Mouse (Mus musculus) c-Kit-positive CD71-positive TER-119-positive erythroid progenitor cells, embryonic 14.5 days (primary cell): ENCODE results near the gene Tas1r1.
"Not testable (repeated sequence)": the region's sequence is repeated elsewhere in the genome, so short reads cannot be mapped to it uniquely, and the experiment has no call there.

Source experiments
- DNase-seq: peaks from one replicate; pipeline ENCODE4 v3.0.0-alpha.2; 2013; ENCODE audit warnings: low spot score

The Tas1r1 gene

DNA sequence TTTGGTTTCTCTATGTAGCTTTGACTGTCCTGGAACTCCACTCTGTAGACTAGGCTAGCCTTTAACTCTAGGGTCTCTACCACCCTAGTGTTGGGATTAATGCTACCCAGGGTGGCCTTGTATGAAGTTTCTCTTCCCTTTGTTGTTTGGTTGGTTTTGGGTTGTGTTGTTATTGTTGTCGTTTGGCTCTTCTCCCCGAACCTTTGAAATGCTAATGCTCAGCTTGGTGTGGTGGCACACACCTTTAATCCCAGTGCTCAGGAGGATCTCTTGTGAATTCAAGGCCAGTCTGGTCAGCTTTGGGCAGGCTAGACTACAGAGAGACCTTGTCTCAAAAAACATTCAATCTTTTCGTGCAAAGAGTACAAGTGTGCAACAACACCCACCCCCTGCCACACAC is 4.8 kb upstream of the Tas1r1 start:
- no peak for DNase-seq

DNA sequence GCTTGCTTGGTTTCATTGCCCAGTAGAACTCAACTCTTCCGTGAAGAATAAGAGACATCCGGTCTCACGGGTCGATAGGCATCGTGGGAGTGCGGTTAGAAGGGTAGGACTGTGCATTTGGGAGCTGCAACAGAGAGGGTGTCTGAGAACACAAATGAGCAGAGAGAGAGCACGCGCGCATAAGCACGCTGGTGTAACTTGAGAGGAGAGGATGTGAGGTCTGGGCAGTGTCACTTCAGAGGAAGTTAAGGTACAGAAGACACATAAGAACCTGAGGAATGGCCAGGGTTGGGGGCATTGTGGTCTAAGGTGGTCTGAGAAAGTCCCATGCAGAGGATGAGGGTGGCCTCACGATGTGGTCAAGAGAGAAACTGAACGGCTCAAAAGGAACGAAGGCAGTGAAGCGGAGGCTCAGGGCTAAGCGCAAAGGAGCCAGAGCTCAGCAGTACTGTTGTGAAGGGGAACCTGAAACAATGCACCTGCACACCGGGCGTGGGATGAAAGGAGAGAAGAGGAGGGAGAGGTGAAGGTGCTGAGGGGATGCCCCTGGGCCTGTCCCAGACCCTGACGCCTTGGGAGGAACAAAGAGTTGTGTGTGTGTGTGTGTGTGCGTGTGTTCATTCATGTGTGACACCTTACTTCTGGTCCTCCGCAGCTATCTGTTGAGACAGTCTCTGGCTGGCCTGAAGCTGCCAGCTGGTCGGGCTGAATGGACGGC is 3.7 kb upstream of the Tas1r1 start:
- no peak for DNase-seq

DNA sequence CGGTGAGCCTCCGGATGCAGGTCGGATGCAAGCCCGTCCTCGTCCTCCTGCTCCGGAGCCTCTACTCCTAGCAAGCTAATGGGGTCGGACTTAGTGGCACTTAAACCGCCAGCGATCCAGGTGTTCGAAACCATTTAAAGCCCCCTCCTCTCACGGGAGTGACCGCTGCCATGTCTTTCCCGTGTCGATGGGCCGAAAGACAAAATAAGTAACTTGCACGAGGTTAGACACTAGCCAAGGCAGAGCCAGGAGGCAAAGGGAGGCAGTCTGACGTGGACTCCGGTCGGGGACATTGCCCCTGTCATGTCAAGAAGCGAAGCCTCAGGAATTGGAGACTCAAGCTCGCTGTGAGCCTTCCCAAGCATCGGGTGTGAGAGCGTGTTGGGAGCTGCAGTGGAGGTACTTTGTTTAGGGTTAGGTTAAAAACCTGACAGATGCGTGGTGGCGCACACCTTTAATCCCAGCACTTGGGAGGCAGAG is 1.5 kb upstream of the Tas1r1 start:
- no peak for DNase-seq

DNA sequence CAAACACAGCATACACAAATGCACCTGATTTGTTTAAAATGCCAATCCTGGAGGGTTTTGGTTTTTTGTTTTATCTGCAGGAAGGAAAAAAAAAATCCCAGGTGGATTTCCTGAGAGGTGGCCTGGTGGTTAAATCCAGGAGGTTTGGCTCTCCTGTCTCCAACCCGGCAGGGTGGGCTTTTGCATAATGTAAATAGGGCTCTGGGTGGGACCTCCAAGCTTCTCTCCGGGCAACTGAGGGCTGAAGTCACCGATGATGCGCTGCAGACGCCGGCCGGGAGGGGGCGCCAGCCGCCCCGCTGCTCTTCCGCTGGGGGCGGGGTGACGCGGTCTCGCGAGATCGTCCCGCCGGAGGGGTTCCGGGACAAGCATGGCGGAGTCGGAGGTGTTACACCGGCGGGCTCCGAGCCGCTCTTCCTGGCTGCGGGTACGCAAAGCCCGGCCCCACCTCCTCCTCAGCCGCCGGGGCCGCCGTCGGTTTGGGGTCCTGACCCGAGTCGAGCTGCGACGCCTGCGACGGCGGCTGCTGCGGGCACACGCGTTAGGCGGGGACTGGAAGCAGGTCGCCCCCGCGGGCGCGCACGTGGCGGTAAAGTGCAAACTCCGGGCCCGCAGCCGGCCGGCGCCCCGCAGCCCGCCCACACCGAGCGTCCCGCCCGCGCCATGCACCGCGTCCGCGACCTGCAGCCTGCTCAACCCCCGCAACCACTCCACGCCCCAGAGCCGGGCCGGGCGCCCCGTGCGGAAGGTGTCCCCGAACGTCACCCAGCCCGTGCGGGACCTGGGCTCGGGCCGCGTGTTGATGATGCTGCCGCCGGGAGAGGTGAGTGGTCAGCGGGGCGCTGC is 840 bp upstream of the Tas1r1 start, which contains the start of gene Nol9:
Gene Nol9, plus strand, starts transcription at position 337 of the 846 bp plus-strand sequence.
- peak; percentile 84 for DNase-seq

DNA sequence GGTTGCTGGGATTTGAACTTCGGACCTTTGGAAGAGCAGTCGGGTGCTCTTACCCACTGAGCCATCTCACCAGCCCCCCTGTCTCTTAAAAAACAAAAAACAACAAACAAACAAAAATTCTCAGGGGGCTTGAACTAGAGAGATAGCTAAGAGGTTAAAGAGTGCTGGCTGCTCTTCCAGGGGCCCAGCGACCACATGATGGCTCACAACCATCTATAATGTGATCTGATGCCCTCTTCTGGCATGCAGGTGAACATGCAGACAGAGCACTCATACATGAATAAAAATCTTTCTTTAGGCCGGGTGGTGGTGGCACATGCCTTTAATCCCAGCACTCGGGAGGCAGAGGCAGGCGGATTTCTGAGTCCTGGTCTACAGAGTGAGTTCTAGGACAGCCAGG is 1.9 kb downstream of the Tas1r1 start:
- DNase-seq: not testable (repeated sequence)

DNA sequence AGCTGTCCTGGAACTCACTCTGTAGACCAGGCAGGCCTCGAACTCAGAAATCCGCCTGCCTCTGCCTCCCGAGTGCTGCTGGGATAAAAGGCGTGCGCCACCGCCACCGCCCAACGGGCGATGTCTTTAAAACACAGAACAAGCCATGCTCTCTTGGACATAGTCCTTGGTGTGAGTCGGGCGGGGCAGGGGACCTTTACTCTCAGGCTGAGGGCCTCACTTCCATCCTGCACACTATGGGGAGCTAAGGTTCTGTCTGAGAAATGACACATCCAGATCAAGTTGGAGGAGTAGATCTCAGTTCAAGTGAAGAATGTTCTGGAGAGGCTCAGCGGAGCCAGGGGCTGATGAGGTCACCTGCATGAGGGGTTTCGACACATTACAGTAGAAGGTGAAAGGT is 5.4 kb downstream of the Tas1r1 start:
- no peak for DNase-seq

DNA sequence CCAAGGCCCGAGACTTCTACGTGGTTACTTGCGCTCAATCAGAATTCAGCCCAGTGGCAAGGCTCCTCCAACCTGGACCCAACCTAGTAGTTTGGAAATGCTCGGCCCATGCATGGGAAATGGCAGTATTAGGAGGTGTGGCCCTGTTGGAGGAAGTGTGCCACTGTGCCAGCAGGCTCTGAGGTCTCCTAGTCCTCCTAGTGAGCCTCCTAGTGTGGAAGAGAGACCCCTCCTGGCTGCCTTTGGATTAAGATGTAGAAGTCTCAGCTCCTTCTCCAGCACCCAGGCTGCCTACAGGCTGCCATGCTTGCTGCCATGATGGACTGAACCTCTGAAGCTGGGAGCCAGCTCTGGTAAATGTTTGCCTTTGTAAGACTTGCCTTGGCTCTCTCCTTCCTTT is 8.4 kb downstream of the Tas1r1 start:
- DNase-seq: no peak

DNA sequence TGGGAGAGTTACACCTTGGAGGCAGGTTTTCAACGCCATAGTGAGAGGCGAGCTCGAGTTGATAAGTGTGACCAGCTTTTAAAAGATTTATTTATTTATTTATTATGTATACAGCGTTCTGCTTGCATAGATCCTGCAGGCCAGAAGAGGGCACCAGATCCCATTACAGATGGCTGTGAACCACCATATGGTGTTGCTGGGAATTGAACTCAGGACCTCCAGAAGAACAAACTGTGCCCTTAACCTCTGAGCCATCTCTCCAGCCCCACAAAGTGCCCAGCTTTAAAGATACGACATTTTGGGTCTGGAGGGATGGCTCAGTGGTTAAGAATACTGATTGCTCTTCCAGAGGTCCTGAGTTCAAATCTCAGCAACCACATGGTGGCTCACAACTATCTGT is 9.3 kb downstream of the Tas1r1 start:
- DNase-seq: no peak

DNA sequence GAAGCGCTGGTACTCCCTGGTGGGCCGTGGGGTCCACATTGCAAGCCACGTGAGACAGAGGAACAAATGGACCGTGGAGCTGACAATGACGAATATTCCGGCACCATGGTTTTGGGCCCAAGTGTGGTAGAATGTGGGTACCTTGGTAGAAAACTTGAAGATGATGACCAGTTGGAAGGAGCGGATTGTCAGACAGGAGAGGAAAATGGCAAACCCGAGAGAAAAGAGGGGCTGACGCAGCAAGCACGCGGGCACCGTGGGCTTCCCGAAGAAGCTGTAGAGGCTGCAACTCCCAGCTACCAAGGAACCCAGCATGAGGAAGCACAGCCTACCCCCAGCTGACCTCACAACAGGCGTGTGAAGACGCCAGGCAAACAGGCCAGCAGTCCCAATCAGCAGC is 9.9 kb downstream of the Tas1r1 start:
- DNase-seq: no peak

DNA sequence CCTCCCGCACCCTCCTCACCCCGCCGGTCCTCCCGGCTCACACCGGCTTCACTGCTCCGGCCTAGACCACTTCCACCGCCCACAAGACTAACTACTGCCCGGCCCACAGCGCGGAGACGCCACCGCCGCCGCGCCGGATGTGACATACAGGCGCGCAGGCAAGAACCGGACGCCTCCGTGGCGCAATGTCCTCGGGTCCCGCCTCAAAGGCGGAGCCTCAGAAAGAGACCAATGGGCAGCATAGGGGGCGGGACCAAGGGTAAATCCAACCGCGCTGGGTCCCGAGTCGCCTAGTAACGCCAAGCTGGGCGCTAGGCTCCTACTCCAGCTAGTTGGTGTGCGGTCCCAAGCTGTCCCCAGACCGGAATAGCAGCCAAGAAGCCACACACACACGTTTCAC is 10.8 kb downstream of the Tas1r1 start, which contains the start of gene Zbtb48:
Gene Zbtb48, minus strand, starts transcription at position 148 of the 400 bp plus-strand sequence.
- peak; percentile 96 for DNase-seq

DNA sequence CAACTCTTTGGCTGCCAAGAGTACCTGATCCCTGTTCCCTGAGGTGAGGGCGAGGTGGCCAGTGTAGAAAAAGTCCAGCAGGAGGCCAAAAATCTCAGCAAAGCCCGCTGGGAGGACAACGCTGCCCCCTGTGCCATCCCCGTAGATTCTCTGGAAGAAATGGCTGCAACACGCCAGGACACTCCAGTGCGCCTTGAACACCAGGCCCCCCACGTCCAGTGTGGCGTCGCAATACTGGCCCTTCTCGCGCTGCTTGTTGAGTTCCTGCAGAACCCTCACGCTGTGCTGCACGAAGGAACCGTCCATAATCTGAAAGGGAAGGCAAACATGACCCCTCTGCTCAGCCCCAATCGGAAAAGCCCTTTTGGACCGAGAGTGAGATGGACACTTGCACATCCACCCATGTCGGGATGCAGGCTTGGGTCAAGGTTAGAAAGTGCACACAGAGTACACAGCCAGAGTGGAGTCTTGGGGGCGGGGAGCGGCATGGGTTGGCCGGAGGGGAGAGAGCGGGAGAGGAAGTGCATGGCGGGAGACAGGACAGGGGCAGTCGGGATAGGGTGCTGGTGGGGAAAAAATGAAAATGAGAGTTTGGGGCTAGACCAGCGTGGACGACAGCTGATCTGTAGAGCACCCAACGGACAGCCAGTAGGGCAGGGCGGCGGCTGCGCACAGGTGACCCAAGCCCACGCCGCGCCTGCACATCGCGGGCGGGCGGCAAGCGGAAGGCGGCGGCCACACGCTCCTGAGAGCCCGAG is 11.4 kb downstream of the Tas1r1 start:
- no peak for DNase-seq

DNA sequence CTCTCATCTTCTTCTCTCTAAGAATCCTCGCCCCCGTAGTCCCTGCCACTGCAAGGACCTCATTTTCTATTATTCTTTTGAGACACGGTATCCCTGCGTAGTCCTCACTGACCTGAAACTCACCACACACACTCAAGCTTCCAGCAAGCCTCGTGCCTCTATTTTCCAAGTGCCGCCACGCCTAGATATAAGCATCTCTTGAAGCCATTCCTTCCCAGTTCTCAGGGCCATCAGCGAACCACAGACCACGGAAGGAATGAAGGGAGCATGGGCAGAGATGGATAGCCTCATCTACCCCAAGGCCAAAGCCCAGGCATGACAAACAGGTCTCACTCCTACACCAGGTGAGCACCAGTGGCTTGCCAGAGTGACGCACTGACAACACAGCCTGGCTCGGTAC is 13.8 kb downstream of the Tas1r1 start:
- no peak for DNase-seq

DNA sequence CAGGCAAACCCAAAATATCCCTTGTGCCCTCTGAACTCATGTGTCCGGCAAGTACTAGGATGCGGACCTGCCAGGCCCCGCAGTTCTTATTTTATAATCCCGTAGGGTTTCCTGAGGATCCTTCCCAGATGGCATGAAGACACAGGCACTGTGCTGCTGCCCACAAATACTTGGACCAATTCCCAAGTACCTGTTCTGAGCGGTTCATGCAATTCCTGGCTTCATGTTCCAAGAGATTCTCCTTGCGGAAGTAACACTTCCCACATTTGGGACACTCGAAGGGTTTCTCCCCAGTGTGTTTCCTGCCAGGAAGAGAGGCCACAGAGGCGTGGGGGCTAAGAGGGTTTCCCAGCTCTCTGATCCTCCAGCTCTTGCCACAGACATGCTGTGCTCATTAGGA is 15.9 kb downstream of the Tas1r1 start:
- DNase-seq: no peak

DNA sequence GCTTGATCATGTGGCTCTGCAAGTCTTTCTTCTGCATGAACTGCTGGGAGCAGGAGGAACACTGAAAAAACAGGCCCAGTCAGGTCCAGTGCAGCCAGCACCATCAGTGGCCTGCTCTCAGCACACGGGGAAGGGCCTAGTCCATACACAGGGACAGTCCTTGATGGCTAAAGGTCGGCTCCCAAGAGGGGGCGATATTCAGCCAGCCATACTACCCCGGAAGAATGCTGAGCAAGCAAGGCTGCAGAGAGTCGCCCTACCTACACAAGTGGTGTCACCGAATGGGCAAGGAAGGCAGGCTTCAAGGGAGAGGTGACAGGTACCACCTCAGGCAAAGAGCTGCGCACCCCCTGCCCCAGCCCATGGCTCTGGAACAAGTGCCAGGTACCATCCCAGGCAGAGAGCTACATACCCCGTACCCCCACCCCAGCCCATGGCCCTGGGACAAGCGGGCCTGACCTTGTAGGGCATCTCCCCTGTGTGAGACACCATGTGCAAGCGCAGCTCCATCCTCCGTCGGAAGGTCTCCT is 16.7 kb downstream of the Tas1r1 start:
- DNase-seq: no peak

DNA sequence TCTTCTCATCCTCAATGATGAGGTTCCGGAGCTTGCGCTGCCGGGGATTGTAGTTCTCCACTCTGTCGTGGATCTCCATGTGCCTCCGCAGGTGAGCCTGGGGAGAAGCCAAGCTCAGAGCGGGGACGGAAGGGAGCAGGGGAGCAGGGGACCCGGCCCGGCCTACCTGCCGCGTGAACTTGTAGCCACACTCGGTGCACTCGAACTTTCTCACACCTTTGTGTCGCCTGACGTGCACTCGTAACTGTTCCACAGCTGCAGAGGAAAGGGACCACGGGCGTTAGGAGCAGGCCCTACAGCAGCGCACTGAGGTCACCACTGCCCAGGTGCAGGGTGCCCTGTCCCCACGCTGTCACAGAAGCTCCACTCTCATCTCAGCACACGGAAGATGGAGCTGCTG is 18.3 kb downstream of the Tas1r1 start:
- DNase-seq: no peak

DNA sequence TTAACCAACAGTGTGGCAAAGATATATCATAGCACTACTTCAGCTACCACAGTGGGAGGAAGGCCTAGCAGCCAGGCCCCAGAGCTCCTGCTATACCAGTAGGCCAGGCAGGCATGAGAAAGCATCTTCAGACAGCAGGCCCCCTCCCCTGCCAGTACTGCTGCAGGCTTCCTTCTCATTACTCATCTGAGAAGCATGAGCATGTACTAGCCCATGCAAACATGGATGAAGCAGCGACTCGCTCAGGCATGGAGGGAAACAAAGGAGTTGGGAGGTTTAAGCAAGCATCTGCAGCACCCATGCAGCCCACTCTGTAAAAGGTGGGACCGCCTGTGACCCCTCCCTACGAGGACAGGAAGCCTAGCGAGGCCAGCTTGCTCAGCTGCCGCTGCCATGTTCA is 19.3 kb downstream of the Tas1r1 start:
- DNase-seq: no peak

DNA sequence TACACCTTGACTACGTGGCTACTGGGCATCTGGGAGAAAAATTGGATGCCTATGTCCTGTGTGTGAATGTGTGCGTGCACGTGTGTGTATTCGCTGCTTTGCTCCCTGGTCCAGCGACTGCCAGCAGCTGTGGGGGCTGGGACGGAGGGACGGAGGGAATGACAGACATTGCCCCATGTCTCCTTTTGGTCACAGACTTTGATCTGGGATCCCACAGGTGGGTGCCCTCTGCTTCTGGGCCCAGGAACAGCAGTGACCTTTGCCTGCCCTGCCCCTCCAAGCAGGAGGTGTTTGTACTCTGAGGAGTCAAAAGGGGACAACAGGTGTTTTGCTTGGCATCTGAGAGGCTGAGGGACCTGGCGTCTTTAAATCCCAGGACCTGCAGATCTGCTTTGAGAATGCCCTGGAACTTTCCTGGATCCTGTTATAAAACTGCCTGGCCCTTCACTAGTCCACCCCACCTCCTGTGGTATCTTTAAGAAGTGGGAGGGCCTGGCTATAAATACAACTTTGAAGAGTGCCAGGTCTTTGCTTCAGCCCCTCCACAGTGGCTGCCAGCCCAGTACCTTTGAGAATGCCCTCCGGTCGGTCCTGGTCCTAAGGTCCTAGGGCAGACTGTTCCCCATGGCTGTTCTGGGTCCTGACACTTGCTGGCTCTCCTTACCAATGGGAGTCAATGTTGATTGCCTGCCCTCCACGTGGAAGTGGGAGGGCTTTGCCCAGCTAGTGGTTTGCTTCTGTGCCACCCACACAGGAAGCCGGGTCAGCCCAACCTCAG is 25.1 kb downstream of the Tas1r1 start:
- no peak for DNase-seq

DNA sequence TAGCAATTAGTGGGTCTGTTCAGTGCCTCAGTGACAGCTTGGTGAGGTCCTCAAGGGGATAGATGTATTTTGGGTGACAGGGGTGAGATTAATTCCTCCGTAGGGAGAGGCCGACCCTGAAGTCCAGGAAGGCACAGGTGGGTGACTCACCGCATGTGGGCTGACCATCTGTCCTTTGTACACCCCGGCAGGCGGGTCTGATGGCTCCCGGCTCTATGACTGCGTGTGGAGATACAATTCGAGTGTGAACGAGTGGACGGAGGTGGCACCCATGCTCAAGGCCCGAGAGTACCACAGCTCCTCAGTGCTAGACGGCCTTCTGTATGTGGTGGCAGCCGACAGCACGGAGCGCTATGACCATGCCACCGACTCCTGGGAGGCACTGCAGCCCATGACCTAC is 26.3 kb downstream of the Tas1r1 start:
- DNase-seq: no peak

DNA sequence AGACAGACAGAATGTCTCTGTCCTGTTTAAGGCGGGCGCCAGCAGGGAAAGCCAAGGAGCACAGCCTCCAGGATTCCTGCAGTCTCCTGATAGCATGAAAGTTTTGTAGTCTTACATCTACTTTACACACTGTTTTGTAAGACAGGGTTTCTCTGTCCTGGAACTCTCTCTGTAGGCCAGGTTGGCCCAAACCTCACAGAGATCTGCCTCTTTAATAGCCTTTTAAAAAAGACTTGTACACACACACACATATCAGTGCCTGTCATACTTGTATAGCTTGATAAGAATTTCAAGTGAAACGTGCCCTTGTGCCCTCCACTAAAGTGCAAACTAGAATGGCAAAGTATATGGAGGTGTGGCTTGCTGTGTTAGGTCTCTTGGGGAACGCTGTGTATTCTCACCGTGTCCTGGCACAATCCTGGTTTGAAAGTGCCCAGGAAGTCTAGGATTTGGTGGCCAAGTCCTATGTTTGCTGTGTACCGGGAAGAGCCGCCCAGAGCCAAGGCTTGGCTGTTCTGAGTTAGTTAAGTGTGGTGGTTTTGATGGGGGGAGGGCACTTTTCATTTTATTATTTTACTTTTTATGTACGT is 27.1 kb downstream of the Tas1r1 start:
- DNase-seq: peak; percentile 52

DNA sequence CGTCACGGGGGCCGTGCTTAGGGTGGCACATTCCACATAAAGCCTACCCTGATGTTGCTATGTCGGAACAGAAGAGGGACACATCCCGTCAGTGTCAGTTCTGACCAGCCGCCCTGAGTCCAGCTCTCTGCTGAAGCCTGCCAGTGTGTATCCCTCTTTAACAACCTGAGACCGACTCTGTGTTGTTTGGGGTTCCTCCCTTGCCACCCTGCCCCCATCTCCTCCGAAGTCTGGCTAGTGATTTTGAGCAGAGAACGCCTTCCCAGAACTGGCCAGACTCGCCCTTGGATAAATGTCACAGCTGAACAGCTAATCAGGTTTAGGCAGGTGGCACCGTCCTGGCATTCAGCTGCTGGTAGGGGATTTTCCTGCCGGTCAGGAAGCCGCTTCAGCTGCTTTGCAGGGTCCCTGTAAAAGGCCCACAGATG is 27.6 kb downstream of the Tas1r1 start:
- peak; percentile 74 for DNase-seq
